9 mouse cellular contexts compared by ENCODE assay signal in the genomic region with DNA sequence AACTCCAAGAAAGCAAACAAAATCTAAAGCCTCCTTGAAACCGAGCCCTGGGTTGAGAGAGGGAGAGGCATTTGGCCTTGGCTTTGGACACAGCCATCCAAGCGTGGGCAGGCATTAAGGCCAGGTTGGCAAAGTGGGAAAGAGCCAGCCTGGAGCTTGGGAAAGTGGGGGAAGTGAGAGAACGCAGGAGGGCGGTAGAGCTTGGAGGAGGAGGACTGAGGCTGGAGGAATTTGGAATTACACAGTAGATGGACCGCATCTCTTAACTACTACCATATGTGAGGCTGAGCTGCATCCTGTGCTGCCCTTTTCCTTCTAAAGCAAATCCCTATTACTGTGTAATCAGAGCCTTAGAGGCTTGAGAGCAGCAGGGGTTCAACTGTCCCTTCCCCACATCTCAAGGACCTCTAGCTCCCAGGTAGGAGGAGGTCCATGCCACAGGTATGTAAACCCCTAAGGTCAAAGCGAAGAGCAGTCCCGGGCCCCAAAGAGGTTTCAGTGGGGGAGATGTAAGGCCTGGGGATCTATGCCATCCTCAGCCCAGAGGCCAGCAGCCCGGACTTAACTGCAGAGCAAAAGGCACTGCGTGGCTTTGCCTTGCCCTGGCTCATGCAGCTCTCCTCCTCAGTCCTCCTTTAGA. TPM values are rescaled to one million over a fixed set of nuclear protein-coding genes. Genes with fewer than 3 reads are reported as not detected.
DNase-seq lines count a peak whose midpoint lies in the region; ATAC-seq lines count a peak whose summit lies in the region.
"Had no signal": no experiment of that assay in that cellular context is flagged by ENCODE, and none has a peak within 500 bp of the region (broad histone marks: within the 10 kb centered on the region; RNA-seq: fewer than 3 reads in every experiment).

No protein-coding gene starts in this region.

- H3K36me3 ChIP-seq in embryonic facial prominence, embryonic 15.5 days: no peaks in the 10 kb centered on the region
- H3K36me3 ChIP-seq: liver, embryonic 13.5 days had no signal

- no peak overlapping the region for H3K4me3 ChIP-seq in embryonic facial prominence, embryonic 15.5 days (replicated peaks)
- H3K4me3 ChIP-seq: liver, embryonic 13.5 days had no signal

- 37% methylated on average over 9 of the region's 9 CpGs for WGBS in embryonic facial prominence, embryonic 15.5 days

- peak; percentile 33 for DNase-seq in kidney, adult 11 months
- DNase-seq in kidney, adult 18-20 months: no peak
- peak; percentile 55 to 65 for DNase-seq in adrenal gland, postnatal 36 days
- DNase-seq in kidney, postnatal 14 days: peak; percentile 48
- no peak for DNase-seq in right cerebral cortex, postnatal 14 days
- no peak for DNase-seq in spleen, postnatal 10 days (ENCODE audit: low spot score in 2 of 2)
- no peak for DNase-seq in right cerebral cortex, postnatal 36 days (ENCODE audit: low spot score in 2 of 2)
- DNase-seq: liver, embryonic 13.5 days had no signal

- ATAC-seq in embryonic facial prominence, embryonic 15.5 days (ENCODE audit: insufficient number of reproducible peaks, low FRiP score, low TSS enrichment, low read depth): peak; percentile 91

- H3K4me1 ChIP-seq in embryonic facial prominence, embryonic 15.5 days: peaks cover 37% of the 10 kb centered on the region

- no peak overlapping the region for H3K9ac ChIP-seq in embryonic facial prominence, embryonic 15.5 days
- H3K9ac ChIP-seq: liver, embryonic 13.5 days had no signal

- H3K27ac ChIP-seq in embryonic facial prominence, embryonic 15.5 days (replicated peaks): peak overlapping the region; percentile 95
- H3K27ac ChIP-seq: liver, embryonic 13.5 days had no signal

- H3K27me3 ChIP-seq in embryonic facial prominence, embryonic 15.5 days: no peaks in the 10 kb centered on the region
- H3K27me3 ChIP-seq: liver, embryonic 13.5 days had no signal

- H3K9me3 ChIP-seq in embryonic facial prominence, embryonic 15.5 days (replicated peaks): no peaks in the 10 kb centered on the region
- H3K9me3 ChIP-seq: liver, embryonic 13.5 days had no signal

- peak overlapping the region; percentile 31 for H3K4me2 ChIP-seq in embryonic facial prominence, embryonic 15.5 days (replicated peaks)
- H3K4me2 ChIP-seq: liver, embryonic 13.5 days had no signal

RNA-seq across cellular contexts. Expression of gene Laptm4a, which starts 7.6 kb away (rescaled TPM):
- total RNA-seq in adrenal gland, postnatal 36 days (2021): 100 to 1,000 TPM; 580 to 600 TPM
- polyA plus RNA-seq in embryonic facial prominence, embryonic 15.5 days (2015; fragmentation: Nextera tagmentation; extraction: Ambion mirVana): 449 and 462 TPM in 2 replicates

RNA-seq across cellular contexts. Expression of gene Matn3, which starts 33.9 kb away (rescaled TPM):
- total RNA-seq in adrenal gland, postnatal 36 days (2021): not detected
- polyA plus RNA-seq in embryonic facial prominence, embryonic 15.5 days (2015; fragmentation: Nextera tagmentation; extraction: Ambion mirVana): 10.7 and 17.8 TPM in 2 replicates

RNA-seq across cellular contexts. Expression of gene Wdr35, which starts 59.9 kb away (rescaled TPM):
- total RNA-seq in adrenal gland, postnatal 36 days (2021): 10 to 100 TPM; 15.4 to 16.5 TPM
- 20.1 and 22.4 TPM in 2 replicates for polyA plus RNA-seq in embryonic facial prominence, embryonic 15.5 days (2015; fragmentation: Nextera tagmentation; extraction: Ambion mirVana)

Comparison
In these comparisons a context has a peak if more than half of its experiments do, and no peak if none do; other contexts are left out.
1. DNase-seq: peak in kidney, adult 11 months (single experiment), adrenal gland, postnatal 36 days (2 of 2) and kidney, postnatal 14 days (single experiment); none in kidney, adult 18-20 months (single experiment), right cerebral cortex, postnatal 14 days (single experiment), spleen, postnatal 10 days (0 of 2) and right cerebral cortex, postnatal 36 days (0 of 2).